Mouse (Mus musculus): ENCODE measurements at regions not wholly inside any gene's neighbourhood (a gene's known extent, or its start where the extent isn't known, plus 50 kb on each side); places are given as distances from the start of the nearest gene placed in this dataset.
"Not testable (repeated sequence)": the region's sequence is repeated elsewhere in the genome, so short reads cannot be mapped to it uniquely, and the experiment has no call there.

- Histone ChIP-seq H3K4me2 (no peak overlapping the region), H3K36me3 (replicated peaks) (no peaks in the 10 kb centered on the region), H3K9me3 (peaks cover 3% of the 10 kb centered on the region; the same call in 1 of the 2 replicates), H3K4me1 (no peaks in the 10 kb centered on the region), H3K4me3 (replicated peaks) (no peak overlapping the region), H3K27me3 (no peaks in the 10 kb centered on the region), H3K27ac (no peak overlapping the region), H3K9ac (no peak overlapping the region)
- WGBS = 72% methylated on average over 3 of the region's 3 CpGs
- ATAC-seq (ENCODE audit: low FRiP score) = no peak
Observed at GRCm38 (mm10) chr14:86599511-86599910, 541.5 kb downstream of the Diaph3 start.

GRCm38 (mm10) chr14:86588525-86588924, 552.5 kb downstream of the Diaph3 start:
- no peaks in the 10 kb centered on the region for H3K36me3 ChIP-seq (replicated peaks)
- ATAC-seq (ENCODE audit: low FRiP score) = no peak
- H3K4me2 ChIP-seq = no peak overlapping the region
- 82% methylated on average over 2 of the region's 2 CpGs for WGBS
- H3K4me3 ChIP-seq (replicated peaks) = no peak overlapping the region
- no peaks in the 10 kb centered on the region for H3K27me3 ChIP-seq
- no peaks in the 10 kb centered on the region for H3K9me3 ChIP-seq
- H3K4me1 ChIP-seq = no peaks in the 10 kb centered on the region
- no peak overlapping the region for H3K9ac ChIP-seq
- H3K27ac ChIP-seq = no peak overlapping the region

GRCm38 (mm10) chr14:86585959-86586358, 555.1 kb downstream of the Diaph3 start:
- not testable (repeated sequence) for H3K36me3 ChIP-seq (replicated peaks); H3K27ac ChIP-seq; H3K27me3 ChIP-seq; H3K4me1 ChIP-seq; H3K9ac ChIP-seq; H3K9me3 ChIP-seq; ATAC-seq (ENCODE audit: low FRiP score); H3K4me3 ChIP-seq (replicated peaks); H3K4me2 ChIP-seq
- WGBS = 30% methylated on average over 5 of the region's 5 CpGs

- H3K27me3 ChIP-seq = no peaks in the 10 kb centered on the region
- WGBS = 50% methylated on average over 2 of the region's 2 CpGs
- H3K9ac ChIP-seq = no peak overlapping the region
- no peaks in the 10 kb centered on the region for H3K9me3 ChIP-seq
- H3K4me3 ChIP-seq (replicated peaks) = no peak overlapping the region
- no peak overlapping the region for H3K27ac ChIP-seq
- ATAC-seq (ENCODE audit: low FRiP score) = peak; percentile 23; the same call in 1 of the 2 replicates
- H3K4me2 ChIP-seq = no peak overlapping the region
- no peaks in the 10 kb centered on the region for H3K36me3 ChIP-seq (replicated peaks)
- 0 out of 2 replicates have a peak, but pooled peaks cover 4% of the 10 kb centered on the region for H3K4me1 ChIP-seq
Observed at GRCm38 (mm10) chr14:86562728-86563127, 578.3 kb downstream of the Diaph3 start.

- H3K9ac ChIP-seq = no peak overlapping the region
- H3K4me1 ChIP-seq = no peaks in the 10 kb centered on the region
- ATAC-seq (ENCODE audit: low FRiP score) = peak; percentile 33; the same call in 1 of the 2 replicates
- no peak overlapping the region for H3K4me2 ChIP-seq
- no peak overlapping the region for H3K27ac ChIP-seq
- H3K9me3 ChIP-seq = no peaks in the 10 kb centered on the region
- no peaks in the 10 kb centered on the region for H3K36me3 ChIP-seq (replicated peaks)
- no peaks in the 10 kb centered on the region for H3K27me3 ChIP-seq
- no peak overlapping the region for H3K4me3 ChIP-seq (replicated peaks)
- WGBS = 51% methylated on average over 5 of the region's 5 CpGs
Observed at GRCm38 (mm10) chr14:86537992-86538391, 603.0 kb downstream of the Diaph3 start.

- Histone ChIP-seq H3K4me1 (no peaks in the 10 kb centered on the region), H3K27ac (no peak overlapping the region), H3K9ac (no peak overlapping the region), H3K4me3 (replicated peaks) (no peak overlapping the region), H3K4me2 (no peak overlapping the region), H3K9me3 (no peaks in the 10 kb centered on the region), H3K27me3 (no peaks in the 10 kb centered on the region), H3K36me3 (replicated peaks) (no peaks in the 10 kb centered on the region)
- no peak for ATAC-seq (ENCODE audit: low FRiP score)
- 89% methylated on average over 1 of the region's 1 CpGs for WGBS
Observed at GRCm38 (mm10) chr14:86536341-86537027, 604.6 kb downstream of the Diaph3 start.

- WGBS = 97% methylated on average over 9 of the region's 9 CpGs
- no peaks in the 10 kb centered on the region for H3K36me3 ChIP-seq (replicated peaks)
- no peaks in the 10 kb centered on the region for H3K4me1 ChIP-seq
- no peak overlapping the region for H3K9ac ChIP-seq
- no peaks in the 10 kb centered on the region for H3K9me3 ChIP-seq
- no peaks in the 10 kb centered on the region for H3K27me3 ChIP-seq
- no peak overlapping the region for H3K4me3 ChIP-seq (replicated peaks)
- H3K4me2 ChIP-seq = no peak overlapping the region
- ATAC-seq (ENCODE audit: low FRiP score) = no peak
- no peak overlapping the region for H3K27ac ChIP-seq
Observed at GRCm38 (mm10) chr14:86510408-86510807, 630.6 kb downstream of the Diaph3 start.

- H3K4me2 ChIP-seq = no peak overlapping the region
- no peak overlapping the region for H3K9ac ChIP-seq
- no peaks in the 10 kb centered on the region for H3K4me1 ChIP-seq
- ATAC-seq (ENCODE audit: low FRiP score) = no peak
- H3K4me3 ChIP-seq (replicated peaks) = no peak overlapping the region
- no peaks in the 10 kb centered on the region for H3K9me3 ChIP-seq
- H3K36me3 ChIP-seq (replicated peaks) = no peaks in the 10 kb centered on the region
- no peak overlapping the region for H3K27ac ChIP-seq
- no peaks in the 10 kb centered on the region for H3K27me3 ChIP-seq
- 84% methylated on average over 6 of the region's 6 CpGs for WGBS
Observed at GRCm38 (mm10) chr14:86509686-86510085, 631.3 kb downstream of the Diaph3 start.

GRCm38 (mm10) chr14:86506286-86506685, 634.7 kb downstream of the Diaph3 start:
- H3K9ac ChIP-seq = no peak overlapping the region
- no peak overlapping the region for H3K4me3 ChIP-seq (replicated peaks)
- WGBS = 82% methylated on average over 6 of the region's 6 CpGs
- no peaks in the 10 kb centered on the region for H3K27me3 ChIP-seq
- H3K9me3 ChIP-seq = no peaks in the 10 kb centered on the region
- H3K36me3 ChIP-seq (replicated peaks) = no peaks in the 10 kb centered on the region
- no peaks in the 10 kb centered on the region for H3K4me1 ChIP-seq
- H3K4me2 ChIP-seq = no peak overlapping the region
- no peak for ATAC-seq (ENCODE audit: low FRiP score)
- H3K27ac ChIP-seq = no peak overlapping the region

GRCm38 (mm10) chr14:86490826-86491225, 650.2 kb downstream of the Diaph3 start:
- no peaks in the 10 kb centered on the region for H3K36me3 ChIP-seq (replicated peaks)
- no peak overlapping the region for H3K4me2 ChIP-seq
- H3K27ac ChIP-seq = no peak overlapping the region
- no peak overlapping the region for H3K9ac ChIP-seq
- H3K4me1 ChIP-seq = no peaks in the 10 kb centered on the region
- ATAC-seq (ENCODE audit: low FRiP score) = no peak
- WGBS = 91% methylated on average over 4 of the region's 4 CpGs
- H3K4me3 ChIP-seq (replicated peaks) = no peak overlapping the region
- no peaks in the 10 kb centered on the region for H3K9me3 ChIP-seq
- H3K27me3 ChIP-seq = no peaks in the 10 kb centered on the region

- ATAC-seq (ENCODE audit: low FRiP score) = no peak
Observed at GRCm38 (mm10) chr14:86489872-86490631, 651.0 kb downstream of the Diaph3 start.

GRCm38 (mm10) chr14:86489044-86489816, 651.8 kb downstream of the Diaph3 start:
- no peak overlapping the region for H3K9ac ChIP-seq
- H3K36me3 ChIP-seq (replicated peaks) = no peaks in the 10 kb centered on the region
- H3K27me3 ChIP-seq = no peaks in the 10 kb centered on the region
- no peak overlapping the region for H3K4me3 ChIP-seq (replicated peaks)
- no peaks in the 10 kb centered on the region for H3K4me1 ChIP-seq
- no peak overlapping the region for H3K27ac ChIP-seq
- WGBS = 94% methylated on average over 16 of the region's 16 CpGs
- H3K9me3 ChIP-seq = no peaks in the 10 kb centered on the region
- no peak overlapping the region for H3K4me2 ChIP-seq
- no peak for ATAC-seq (ENCODE audit: low FRiP score)

More at GRCm38 (mm10) chr14:86489872-86490631, 651.0 kb downstream of the Diaph3 start:
- Histone ChIP-seq H3K4me2 (no peak overlapping the region), H3K36me3 (replicated peaks) (no peaks in the 10 kb centered on the region), H3K9me3 (no peaks in the 10 kb centered on the region), H3K9ac (no peak overlapping the region), H3K4me1 (no peaks in the 10 kb centered on the region), H3K4me3 (replicated peaks) (no peak overlapping the region), H3K27me3 (no peaks in the 10 kb centered on the region), H3K27ac (no peak overlapping the region)
- 71% methylated on average over 13 of the region's 13 CpGs for WGBS
